Mouse (Mus musculus) lung, postnatal 10 days (tissue): ENCODE data around the gene Ptprn.

Experiments used
- DNase-seq: peaks from one replicate; pipeline ENCODE4 v3.0.0; 2021

Gene Ptprn

DNA sequence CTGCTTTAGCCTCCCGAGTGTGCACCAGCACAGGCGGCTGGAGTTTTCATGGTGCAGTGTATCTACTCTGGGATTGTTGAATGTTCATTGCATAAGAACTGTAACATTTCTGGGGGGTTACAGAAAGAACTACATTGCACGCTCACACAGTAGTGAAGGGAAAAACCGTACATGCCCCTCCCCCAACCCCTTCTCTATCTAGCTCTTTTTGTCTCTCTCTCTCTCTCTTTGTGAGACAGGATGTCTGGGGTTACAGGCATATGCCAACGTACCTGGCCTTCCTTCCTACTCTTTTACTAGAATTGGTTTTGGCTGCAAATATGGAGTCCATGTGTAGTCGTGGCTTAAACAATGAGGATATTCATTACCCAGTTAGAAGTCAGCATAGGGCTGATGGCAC lies 41.4 kb downstream of the Ptprn start:
- DNase-seq: no peak

DNA sequence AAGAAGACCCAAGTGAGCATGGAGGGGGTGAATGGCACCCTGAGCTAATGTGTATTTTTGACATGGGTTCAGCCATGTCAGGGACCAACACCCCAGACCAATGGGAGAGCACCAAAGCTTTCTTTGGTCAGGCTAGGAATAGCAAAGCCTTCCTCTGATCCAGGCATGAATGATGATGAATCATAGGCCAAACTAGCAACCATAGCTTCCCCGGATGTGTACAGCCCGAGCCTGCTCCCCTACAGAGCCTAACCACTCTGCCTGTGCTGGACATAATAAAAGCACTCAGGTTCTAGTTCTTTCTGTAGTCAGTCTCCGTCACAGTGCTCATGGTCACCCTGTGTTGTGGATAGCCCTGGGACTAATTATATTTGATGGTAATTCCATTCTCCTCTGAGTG lies 42.8 kb downstream of the Ptprn start:
- DNase-seq: no peak

DNA sequence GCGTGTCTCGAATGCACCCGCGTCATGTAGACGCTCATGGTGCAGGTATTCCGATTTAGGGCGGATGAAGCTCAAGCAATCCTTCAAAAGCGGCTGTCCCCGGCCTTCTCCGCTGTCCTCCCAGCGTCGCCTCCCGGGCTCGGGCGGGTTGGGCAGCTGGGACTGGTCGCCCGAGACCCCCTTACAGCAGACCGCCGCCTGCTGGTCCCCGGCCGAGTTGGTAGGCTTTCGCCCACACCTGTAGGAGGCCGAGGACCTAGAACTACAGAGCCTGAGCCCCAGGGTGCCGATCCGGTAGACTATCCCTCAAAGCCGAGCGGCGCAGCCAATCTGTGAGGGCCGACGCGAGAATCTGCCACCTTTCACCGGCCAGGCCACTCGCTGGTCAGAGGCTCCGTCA lies 44.8 kb downstream of the Ptprn start, which contains the start of gene Tuba4a:
Gene Tuba4a (minus strand): TSS at position 335 of the 400 bp plus-strand sequence.
- no peak for DNase-seq

DNA sequence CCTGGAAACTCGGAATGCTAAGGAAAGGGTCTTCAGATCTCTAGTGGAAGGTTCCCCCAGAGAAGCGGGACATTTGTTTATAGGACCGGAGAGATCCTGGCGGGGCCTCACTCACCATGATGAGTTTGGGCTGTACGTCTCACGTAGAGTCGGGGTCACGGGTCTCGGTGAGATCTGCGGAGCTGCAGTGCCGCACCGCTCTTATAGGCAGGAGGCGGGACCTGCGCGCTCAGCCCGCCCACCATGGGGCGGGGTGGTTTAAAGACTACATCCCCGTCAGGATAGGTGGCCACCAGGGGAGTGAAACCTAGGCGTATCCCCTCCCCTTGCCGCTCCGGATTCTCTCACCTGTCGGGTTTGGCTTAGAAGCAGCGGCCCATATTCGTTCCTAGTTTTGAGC lies 45.2 kb downstream of the Ptprn start:
- DNase-seq: peak; percentile 91

DNA sequence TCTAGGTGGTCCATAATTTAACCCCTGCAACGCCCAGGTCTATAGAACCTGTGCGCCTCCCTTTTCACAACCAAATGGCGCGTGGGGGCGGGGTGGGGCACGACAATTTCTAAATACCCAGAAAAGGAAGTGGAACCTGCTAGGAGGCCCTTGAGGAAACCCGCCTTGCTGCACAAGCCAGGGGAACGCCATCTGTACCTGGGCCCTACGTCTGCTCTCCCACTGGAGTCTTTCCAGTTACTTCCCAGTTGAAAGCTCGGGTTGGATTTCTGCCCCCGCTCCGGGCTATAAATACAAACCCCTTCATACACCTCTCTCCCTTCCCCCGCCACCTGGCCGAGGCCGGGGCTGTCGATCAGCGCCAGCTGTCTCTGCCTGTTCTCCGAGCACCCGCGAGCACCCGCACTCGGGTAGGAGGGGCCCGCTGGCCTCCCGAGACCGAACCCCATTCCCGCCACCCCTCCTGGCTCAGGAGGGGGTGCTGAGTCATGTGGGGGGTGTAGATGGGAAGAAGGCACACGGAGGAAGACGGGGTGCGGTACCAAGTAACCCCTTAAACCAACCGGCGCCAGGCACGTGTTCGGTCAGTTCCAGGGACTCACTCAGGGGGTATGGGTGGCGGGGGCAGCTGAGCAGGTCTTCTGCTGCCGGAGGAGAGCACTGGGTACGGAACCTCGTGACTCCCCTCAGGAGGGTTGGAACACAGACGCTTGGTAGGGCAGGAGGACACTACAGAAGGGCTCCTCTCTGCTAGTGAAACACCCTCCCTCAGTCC lies 45.9 kb downstream of the Ptprn start:
- DNase-seq: peak; percentile 50

DNA sequence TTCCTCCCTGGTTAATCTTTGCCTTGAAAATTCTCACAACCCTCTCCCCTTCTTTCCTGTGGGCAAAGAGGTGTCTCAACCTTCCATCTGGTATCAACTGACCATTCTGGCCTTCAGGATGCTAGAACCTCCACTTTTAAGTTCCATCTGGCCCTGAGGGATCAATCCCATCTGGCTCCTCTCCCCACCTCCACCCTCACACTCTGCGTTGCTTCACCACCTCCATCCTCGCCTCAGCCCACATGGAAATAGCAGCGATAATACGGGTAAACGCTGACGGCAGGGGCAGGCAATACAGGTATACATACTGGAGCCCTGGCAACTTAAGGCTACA lies 46.4 kb downstream of the Ptprn start:
- no peak for DNase-seq

DNA sequence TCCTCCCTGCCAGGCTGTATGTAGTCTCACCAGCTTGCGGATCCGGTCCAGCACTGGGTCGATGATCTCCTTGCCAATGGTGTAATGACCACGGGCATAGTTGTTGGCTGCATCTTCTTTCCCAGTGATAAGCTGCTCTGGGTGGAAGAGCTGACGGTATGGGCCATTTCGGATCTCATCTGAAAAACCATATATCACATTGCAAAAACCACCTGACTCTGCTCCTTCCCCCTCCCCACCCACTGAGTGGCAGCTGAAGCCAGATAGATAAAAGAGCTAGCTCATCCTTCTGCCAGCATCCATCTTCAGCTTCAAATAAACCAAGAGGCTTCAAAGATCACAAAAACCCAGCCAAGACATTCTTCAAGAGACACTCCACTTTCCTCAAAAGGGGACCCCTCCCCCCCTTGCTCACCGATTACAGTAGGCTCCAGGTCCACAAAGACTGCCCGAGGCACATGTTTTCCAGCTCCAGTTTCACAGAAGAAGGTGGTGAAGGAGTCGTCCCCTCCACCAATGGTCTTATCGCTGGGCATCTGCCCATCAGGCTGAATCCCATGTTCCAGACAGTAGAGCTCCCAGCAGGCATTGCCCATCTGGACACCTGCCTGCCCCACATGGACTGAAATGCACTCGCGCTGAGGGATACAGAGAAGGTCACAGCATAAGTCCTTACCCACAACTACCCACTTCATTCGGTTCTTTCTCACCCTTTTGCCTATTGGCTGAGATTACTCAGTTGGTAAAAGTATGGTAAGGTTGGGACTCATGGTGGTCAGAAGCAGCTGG lies 47.3 kb downstream of the Ptprn start:
- no peak for DNase-seq

DNA sequence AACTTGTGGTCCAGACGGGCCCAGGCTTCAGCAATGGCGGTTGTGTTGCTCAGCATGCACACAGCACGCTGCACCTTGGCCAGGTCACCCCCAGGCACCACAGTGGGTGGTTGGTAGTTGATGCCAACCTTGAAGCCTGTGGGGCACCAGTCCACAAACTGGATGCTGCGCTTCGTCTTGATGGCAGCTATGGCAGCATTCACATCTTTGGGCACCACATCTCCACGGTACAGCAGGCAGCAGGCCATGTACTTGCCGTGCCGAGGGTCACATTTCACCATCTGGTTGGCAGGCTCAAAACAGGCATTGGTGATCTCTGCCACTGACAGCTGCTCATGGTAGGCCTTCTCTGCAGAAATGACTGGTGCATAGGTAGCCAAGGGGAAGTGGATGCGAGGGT lies 48.5 kb downstream of the Ptprn start:
- DNase-seq: no peak

DNA sequence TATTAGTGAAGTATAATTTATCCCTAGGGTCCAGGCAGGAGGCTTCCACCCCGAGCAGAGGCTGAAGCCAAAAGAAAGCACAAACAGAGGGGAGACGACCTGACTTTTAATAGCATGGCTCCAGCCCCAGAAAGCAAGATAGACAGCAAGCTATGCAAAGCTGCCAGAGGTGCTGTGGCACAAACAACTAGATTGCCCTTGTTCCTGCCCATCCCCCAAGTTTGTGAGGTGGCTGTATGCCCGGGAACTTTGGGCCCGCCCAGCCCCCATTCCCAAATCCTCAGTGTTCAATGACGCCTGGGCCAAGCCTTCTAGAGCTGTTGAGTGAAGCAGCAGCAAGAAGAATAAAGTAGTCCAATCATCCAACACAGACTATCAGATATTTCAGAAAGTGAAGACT lies 49.4 kb downstream of the Ptprn start:
- DNase-seq: peak; percentile 31

DNA sequence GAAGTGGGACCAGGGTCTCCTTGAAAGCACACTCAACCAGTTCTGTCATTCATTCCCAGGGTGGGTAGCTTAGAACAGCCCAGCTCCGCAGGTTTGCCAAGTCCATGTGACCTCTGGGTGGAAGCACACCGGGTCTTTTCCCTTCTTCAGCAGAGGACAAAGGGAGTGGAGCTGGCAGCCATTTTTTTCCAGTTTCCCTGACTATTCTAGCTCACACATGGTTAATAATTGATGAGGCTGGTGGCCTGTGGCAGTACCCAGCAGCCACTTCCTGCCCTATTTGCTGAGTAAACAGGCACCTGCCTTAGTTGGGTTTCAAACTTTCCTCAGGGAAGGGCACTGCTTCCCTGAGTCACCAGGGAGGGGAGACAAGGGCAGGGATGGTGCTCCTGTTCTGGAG lies 49.9 kb downstream of the Ptprn start:
- DNase-seq: no peak

DNA sequence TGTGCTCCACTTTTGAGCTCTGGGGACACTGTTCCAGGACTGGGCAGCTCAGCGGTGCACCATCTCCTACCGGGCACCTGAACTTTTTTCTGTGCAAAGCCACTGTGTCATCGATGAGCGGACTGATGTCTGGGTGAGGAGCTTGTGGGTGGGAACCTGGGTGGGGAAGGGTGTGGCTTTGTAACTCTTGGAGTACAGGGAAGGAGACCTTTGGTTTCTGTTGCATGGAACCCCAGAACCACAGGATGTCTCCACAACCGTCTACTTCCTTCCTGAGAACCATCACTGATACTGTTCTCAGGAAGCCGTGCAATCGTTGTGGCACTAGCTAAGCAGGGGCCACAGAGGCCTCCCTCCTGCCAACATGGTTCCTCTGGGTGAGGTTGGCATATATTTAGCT lies 51.2 kb downstream of the Ptprn start:
- DNase-seq: no peak

DNA sequence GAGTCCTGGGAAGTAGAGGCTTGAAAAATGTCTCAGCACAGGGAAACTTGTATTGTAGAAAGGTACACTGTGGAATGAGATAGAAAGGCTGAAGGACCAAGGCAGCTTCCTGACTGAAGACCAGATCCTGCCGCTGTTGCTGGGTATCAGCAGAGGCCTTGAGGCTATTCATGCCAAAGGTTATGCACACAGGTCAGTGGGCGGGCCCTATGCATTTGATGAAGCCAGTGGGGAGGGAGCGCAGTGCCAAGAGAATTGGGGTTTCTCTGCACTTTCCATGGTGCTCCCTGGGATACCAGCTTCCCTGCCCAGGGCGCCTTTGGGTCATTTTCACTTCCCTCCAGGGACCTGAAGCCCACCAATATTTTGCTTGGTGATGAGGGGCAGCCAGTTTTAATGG lies 51.8 kb downstream of the Ptprn start:
- no peak for DNase-seq

DNA sequence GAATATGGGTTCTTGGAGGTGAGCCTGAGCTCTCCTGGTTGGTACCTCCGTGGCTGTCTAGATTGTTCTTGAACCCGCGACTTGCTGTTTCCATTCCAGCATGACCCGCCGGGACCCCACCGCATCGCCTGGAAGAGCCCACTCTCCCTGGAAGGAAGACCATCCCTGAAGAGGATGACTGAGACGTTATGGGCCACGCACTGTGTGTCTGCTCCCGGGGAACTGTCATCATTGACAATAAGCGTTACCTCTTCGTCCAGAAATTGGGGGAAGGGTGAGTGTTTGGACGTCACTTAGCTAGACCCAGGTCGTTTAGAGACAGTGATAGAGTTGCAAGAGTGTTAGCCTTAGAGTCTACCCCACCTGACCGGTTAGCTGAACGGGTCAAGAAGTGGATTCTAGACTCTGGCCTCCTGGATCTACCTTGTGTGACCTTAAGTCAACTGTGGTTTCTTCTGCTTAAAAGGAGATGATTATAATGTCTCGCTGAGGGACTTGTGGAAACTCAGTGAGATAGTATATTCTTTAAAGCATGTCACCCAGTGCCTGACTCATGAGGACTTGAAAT lies 53.1 kb downstream of the Ptprn start:
- no peak for DNase-seq

DNA sequence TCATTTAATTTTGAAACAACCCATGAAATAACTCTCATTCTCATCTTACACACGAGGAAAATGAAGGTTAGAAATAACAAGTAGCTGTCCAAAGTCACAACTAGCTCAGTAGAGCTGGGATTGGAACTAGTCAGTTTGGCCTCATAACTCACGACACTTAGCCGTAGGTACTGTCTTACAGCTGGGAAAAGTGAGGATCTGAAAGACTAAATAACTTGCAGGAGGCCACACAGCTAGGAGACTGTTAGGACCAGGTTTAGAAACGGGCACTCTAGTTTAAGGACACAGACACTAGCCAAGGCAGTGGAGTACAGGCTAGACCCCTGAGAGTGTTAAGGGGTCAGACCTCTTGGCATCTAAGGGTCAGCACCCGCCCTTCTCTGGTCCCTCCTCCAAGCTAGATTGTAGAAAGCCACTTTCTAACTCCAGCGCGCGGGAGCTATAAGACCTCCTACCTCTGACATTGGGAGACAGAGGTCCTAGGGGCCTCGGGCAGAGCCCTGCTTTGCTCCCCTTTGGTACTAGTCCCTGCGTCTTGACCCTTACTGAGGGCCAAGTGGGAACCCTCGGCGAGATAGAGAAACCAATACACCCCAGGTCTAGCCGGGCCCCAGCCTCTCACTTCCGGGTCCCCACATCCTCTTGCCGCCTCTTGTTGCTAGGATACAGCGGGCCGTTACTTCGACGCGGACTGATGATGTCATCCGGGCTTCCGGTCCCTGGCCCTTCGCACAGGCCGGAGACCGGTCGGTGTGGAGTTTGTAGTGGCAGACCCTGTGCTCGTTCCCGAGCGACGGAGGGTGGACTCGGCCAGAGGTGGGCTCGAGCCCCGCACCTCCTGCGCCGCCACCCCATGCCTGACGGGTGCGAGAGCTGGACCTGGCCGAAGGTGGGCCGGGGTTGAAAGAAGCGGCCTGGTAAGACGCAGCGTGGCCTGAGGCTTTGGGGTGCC lies 53.9 kb downstream of the Ptprn start, which contains the start of the genes Glb1l and Stk16:
Gene Glb1l (minus strand): TSS at position 678 of the 952 bp plus-strand sequence.
Gene Stk16 (plus strand): TSS at position 703 of the 952 bp plus-strand sequence.
- peak; percentile 98 for DNase-seq

DNA sequence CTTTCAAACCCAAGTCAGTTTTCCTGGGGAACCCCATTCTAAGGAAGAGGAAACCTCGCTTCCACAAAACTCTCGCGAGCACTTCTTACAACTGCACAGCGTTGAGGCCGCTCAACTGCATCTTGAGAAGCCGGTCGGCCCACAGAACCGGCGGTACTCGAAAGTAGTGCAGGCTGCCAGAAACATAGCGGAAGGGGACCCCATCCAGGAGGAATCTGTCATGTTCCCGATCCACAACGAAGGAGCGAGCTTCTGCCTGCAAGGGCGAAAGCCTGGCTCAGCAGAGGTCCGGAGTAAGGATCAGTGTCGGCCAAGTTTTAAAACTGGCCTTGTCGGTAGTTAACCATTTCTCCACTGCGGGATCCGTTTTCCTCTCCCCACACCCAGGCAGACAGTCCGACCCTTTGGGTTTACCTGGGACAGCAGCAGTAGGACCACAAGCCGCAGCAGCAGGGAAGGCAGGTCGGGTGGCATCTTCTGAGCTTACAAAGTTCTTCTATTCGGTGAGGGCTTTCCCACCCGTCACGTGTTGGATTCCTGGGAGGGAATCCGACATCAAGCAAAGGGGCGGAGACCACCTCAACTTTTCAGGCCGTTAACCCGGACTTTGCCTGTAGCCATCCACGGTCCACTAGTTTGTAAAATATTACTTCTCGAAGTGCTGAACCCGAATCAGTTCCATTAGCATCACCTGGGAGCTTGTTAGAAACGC lies 55.2 kb downstream of the Ptprn start:
- peak; percentile 73 for DNase-seq

DNA sequence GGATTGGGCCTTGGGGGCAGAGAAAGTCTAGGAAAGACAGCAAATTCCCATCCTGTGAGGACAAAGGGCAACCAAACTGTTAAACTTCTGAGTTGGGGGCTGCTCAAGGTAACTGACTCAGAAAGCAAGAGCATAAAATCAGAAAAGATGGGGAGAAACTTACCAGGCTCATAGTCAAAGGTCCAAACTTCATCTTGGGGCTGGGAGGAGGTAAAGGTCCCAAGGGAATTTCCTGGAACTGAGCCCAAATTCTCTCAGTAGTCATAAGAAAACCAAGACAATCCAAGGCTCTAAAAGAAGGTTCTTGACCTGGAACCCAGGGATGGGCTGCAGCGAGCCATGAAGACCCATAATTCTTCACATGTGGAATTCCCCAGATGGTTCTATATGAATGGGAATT lies 63.1 kb downstream of the Ptprn start:
- no peak for DNase-seq
